Mouse (Mus musculus) midbrain, embryonic 13.5 days (tissue): ENCODE results near the gene Fut1. TPM values are rescaled to one million over a fixed set of nuclear protein-coding genes. Genes with fewer than 3 reads are reported as not detected.
A peak's percentile ranks its signal among the peaks of the same experiment; 100 is the strongest.

ENCODE experiments used
- ATAC-seq: fragments of 200-750 bp; cut with Nextera tagmentation; 2 replicates; pipeline ENCODE4 v1.8.0; 2017; ENCODE audit warnings: mild to moderate bottlenecking, moderate TSS enrichment, moderate library complexity
- H3K27ac ChIP-seq: fragments of 300-500 bp; sonication (generic); 2 replicates; pipeline ENCODE4 v1.5.1; 2015; ENCODE audit warnings: inconsistent platforms, mild to moderate bottlenecking, moderate library complexity
- H3K27me3 ChIP-seq: fragments of 300-500 bp; sonication (generic); 2 replicates; pipeline ENCODE4 v1.6.1; 2015; ENCODE audit warnings: mild to moderate bottlenecking, inconsistent platforms
- H3K36me3 ChIP-seq: fragments of 300-500 bp; sonication (generic); 2 replicates; pipeline ENCODE4 v1.6.1; 2015; ENCODE audit warnings: mild to moderate bottlenecking, inconsistent platforms
- H3K4me1 ChIP-seq: fragments of 300-500 bp; sonication (generic); replicated peaks from 2 replicates; pipeline ENCODE4 v1.6.1; 2015; ENCODE audit warnings: inconsistent platforms
- H3K4me2 ChIP-seq: fragments of 300-500 bp; sonication (generic); replicated peaks from 2 replicates; pipeline ENCODE4 v1.6.1; 2015; ENCODE audit warnings: moderate library complexity, mild to moderate bottlenecking, inconsistent platforms
- H3K4me3 ChIP-seq: fragments of 300-500 bp; sonication (generic); replicated peaks from 2 replicates; pipeline ENCODE4 v1.5.1; 2015; ENCODE audit warnings: mild to moderate bottlenecking, inconsistent platforms
- H3K9ac ChIP-seq: fragments of 300-500 bp; sonication (generic); replicated peaks from 2 replicates; pipeline ENCODE4 v1.6.1; 2015; ENCODE audit warnings: mild to moderate bottlenecking, inconsistent platforms
- H3K9me3 ChIP-seq: fragments of 300-500 bp; sonication (generic); 2 replicates; pipeline ENCODE4 v1.6.1; 2016; ENCODE audit warnings: mild to moderate bottlenecking, inconsistent platforms
- WGBS: fragments of 180-500 bp; shearing (Covaris S2); methylation state at CpG from one replicate; pipeline ENCODE4 v1.1.7; 2015; 5-methylcytosine and 5-hydroxymethylcytosine counted together
- polyA plus RNA-seq: library from polyadenylated mRNA; unstranded; fragments of >200 nt; fragmentation: Nextera tagmentation; extraction: Ambion mirVana; gene quantifications from 2 replicates; pipeline ENCODE4 v1.2.1, GENCODE M21; 2015

Fut1 gene
- polyA plus RNA-seq, result not detected in 2 replicates

GRCm38 (mm10) chr7:45617042-45617695 lies at the start of gene Fut1:
Fut1 (plus strand) TSS chr7:45617289.
- H3K27me3 ChIP-seq, result peaks cover 41% of the 10 kb centered on the region
- no peak within 1 kb of the TSS for H3K27ac ChIP-seq
- 0 out of 2 replicates have a peak within 1 kb of the TSS, but pooled peaks have one; percentile 13 for H3K4me2 ChIP-seq
- H3K4me1 ChIP-seq, result 0 out of 2 replicates have a peak, but pooled peaks cover 6% of the 10 kb centered on the region
- 0 out of 2 replicates have a peak within 1 kb of the TSS, but pooled peaks have one; percentile 14 for H3K9ac ChIP-seq
- WGBS, result 6% methylated on average over 31 of the region's 31 CpGs
- no peaks in the 10 kb centered on the region for H3K36me3 ChIP-seq
- ATAC-seq, result no peak
- peak within 1 kb of the TSS; percentile 5; the same call in 1 of the 2 replicates for H3K4me3 ChIP-seq
- no peaks in the 10 kb centered on the region for H3K9me3 ChIP-seq

GRCm38 (mm10) chr7:45567780-45568516 lies 49.1 kb upstream of the Fut1 start:
- H3K9me3 ChIP-seq, result no peaks in the 10 kb centered on the region
- H3K4me1 ChIP-seq, result peaks cover 29% of the 10 kb centered on the region
- H3K9ac ChIP-seq, result peak overlapping the region; percentile 26
- H3K27ac ChIP-seq, result peak overlapping the region; percentile 77
- no peaks in the 10 kb centered on the region for H3K36me3 ChIP-seq
- H3K27me3 ChIP-seq, result no peaks in the 10 kb centered on the region
- peak overlapping the region; percentile 48 for H3K4me3 ChIP-seq
- H3K4me2 ChIP-seq, result peak overlapping the region; percentile 80
- peak; percentile 94 for ATAC-seq
- under 1% methylated on average over 24 of the region's 24 CpGs for WGBS

- ATAC-seq, result no peak
- no peaks in the 10 kb centered on the region for H3K9me3 ChIP-seq
- peak overlapping the region; percentile 80 for H3K4me2 ChIP-seq
- peak overlapping the region; percentile 26 for H3K9ac ChIP-seq
- peak overlapping the region; percentile 77 for H3K27ac ChIP-seq
- H3K4me3 ChIP-seq, result peak overlapping the region; percentile 48
- H3K27me3 ChIP-seq, result no peaks in the 10 kb centered on the region
- H3K4me1 ChIP-seq, result peaks cover 29% of the 10 kb centered on the region
- 79% methylated on average over 10 of the region's 10 CpGs for WGBS
- H3K36me3 ChIP-seq, result no peaks in the 10 kb centered on the region
Measured at GRCm38 (mm10) chr7:45568601-45569473, 48.3 kb upstream of the Fut1 start.

GRCm38 (mm10) chr7:45570103-45570741 lies 46.9 kb upstream of the Fut1 start, which contains the start of gene Bcat2:
Bcat2 (plus strand) TSS chr7:45570153.
- H3K36me3 ChIP-seq, result no peaks in the 10 kb centered on the region
- H3K4me3 ChIP-seq, result peak within 1 kb of the TSS; percentile 71
- WGBS, result under 1% methylated on average over 42 of the region's 42 CpGs
- H3K9ac ChIP-seq, result peak within 1 kb of the TSS; percentile 89
- H3K9me3 ChIP-seq, result no peaks in the 10 kb centered on the region
- H3K27ac ChIP-seq, result peak within 1 kb of the TSS; percentile 84
- no peaks in the 10 kb centered on the region for H3K27me3 ChIP-seq
- peaks cover 29% of the 10 kb centered on the region for H3K4me1 ChIP-seq
- peak within 1 kb of the TSS; percentile 79 for H3K4me2 ChIP-seq
- peak; percentile 78 for ATAC-seq

- no peak overlapping the region for H3K4me3 ChIP-seq
- no peak for ATAC-seq
- H3K27me3 ChIP-seq, result no peaks in the 10 kb centered on the region
- peaks cover 12% of the 10 kb centered on the region for H3K36me3 ChIP-seq
- no peaks in the 10 kb centered on the region for H3K9me3 ChIP-seq
- H3K4me2 ChIP-seq, result no peak overlapping the region
- WGBS, result 67% methylated on average over 1 of the region's 1 CpGs
- H3K9ac ChIP-seq, result no peak overlapping the region
- peaks cover 29% of the 10 kb centered on the region for H3K4me1 ChIP-seq
- no peak overlapping the region for H3K27ac ChIP-seq
Measured at GRCm38 (mm10) chr7:45571966-45572365, 45.1 kb upstream of the Fut1 start.

GRCm38 (mm10) chr7:45573954-45574353 lies 43.1 kb upstream of the Fut1 start:
- Histone ChIP-seq H3K4me2 (no peak overlapping the region), H3K9me3 (no peaks in the 10 kb centered on the region), H3K36me3 (peaks cover 17% of the 10 kb centered on the region), H3K27me3 (no peaks in the 10 kb centered on the region), H3K4me1 (peaks cover 16% of the 10 kb centered on the region), H3K27ac (no peak overlapping the region), H3K9ac (no peak overlapping the region), H3K4me3 (no peak overlapping the region)
- 80% methylated on average over 8 of the region's 8 CpGs for WGBS
- no peak for ATAC-seq

GRCm38 (mm10) chr7:45574472-45575379 lies 42.4 kb upstream of the Fut1 start:
- WGBS, result 86% methylated on average over 15 of the region's 15 CpGs
- no peak overlapping the region for H3K4me3 ChIP-seq
- H3K4me1 ChIP-seq, result peaks cover 16% of the 10 kb centered on the region
- no peak overlapping the region for H3K4me2 ChIP-seq
- no peak overlapping the region for H3K27ac ChIP-seq
- H3K36me3 ChIP-seq, result peaks cover 17% of the 10 kb centered on the region
- no peaks in the 10 kb centered on the region for H3K27me3 ChIP-seq
- no peak for ATAC-seq
- H3K9ac ChIP-seq, result no peak overlapping the region
- H3K9me3 ChIP-seq, result no peaks in the 10 kb centered on the region

GRCm38 (mm10) chr7:45585923-45586322 lies 31.2 kb upstream of the Fut1 start:
- Histone ChIP-seq H3K36me3 (peaks cover 21% of the 10 kb centered on the region), H3K4me3 (no peak overlapping the region), H3K4me1 (peaks cover 4% of the 10 kb centered on the region), H3K9ac (no peak overlapping the region), H3K27ac (no peak overlapping the region), H3K27me3 (no peaks in the 10 kb centered on the region), H3K4me2 (no peak overlapping the region), H3K9me3 (no peaks in the 10 kb centered on the region)
- WGBS, result 93% methylated on average over 6 of the region's 6 CpGs
- ATAC-seq, result no peak

GRCm38 (mm10) chr7:45587631-45588592 lies 29.2 kb upstream of the Fut1 start:
- whole genome bisulfite sequencing, result 94% methylated on average over 23 of the region's 23 CpGs
- Histone ChIP-seq H3K36me3 (peaks cover 21% of the 10 kb centered on the region), H3K27ac (no peak overlapping the region), H3K9ac (no peak overlapping the region), H3K4me1 (peaks cover 4% of the 10 kb centered on the region), H3K27me3 (no peaks in the 10 kb centered on the region), H3K9me3 (no peaks in the 10 kb centered on the region), H3K4me2 (no peak overlapping the region), H3K4me3 (no peak overlapping the region)
- no peak for ATAC-seq

GRCm38 (mm10) chr7:45589173-45589572 lies 27.9 kb upstream of the Fut1 start:
- ATAC-seq, result peak; percentile 99
- 6% methylated on average over 19 of the region's 19 CpGs for WGBS
- Histone ChIP-seq H3K4me3 (peak overlapping the region; percentile 41), H3K9ac (no peak overlapping the region; the same call in 1 of the 2 replicates), H3K4me2 (peak overlapping the region; percentile 59), H3K27me3 (no peaks in the 10 kb centered on the region), H3K4me1 (peaks cover 4% of the 10 kb centered on the region), H3K36me3 (peaks cover 20% of the 10 kb centered on the region), H3K27ac (peak overlapping the region; percentile 83; the same call in 1 of the 2 replicates), H3K9me3 (no peaks in the 10 kb centered on the region)
